Mouse (Mus musculus) left cerebral cortex, adult 9 months (tissue): Measurements from ENCODE around the gene Cacnb2.

Source experiments
- DNase-seq, 2 experiments: peaks; one replicate each; pipeline ENCODE4 v3.0.0; 2022; ENCODE audit warnings: low spot score in 2 of 2

Cacnb2 gene

GRCm38 (mm10) chr2:14984029-14984428 is 381.1 kb downstream of the Cacnb2 start:
- DNase-seq = no peak

GRCm38 (mm10) chr2:14988451-14988850 is 385.6 kb downstream of the Cacnb2 start:
- no peak for DNase-seq

- DNase-seq = no peak
These were observed 386.5 kb downstream of the Cacnb2 start for GRCm38 (mm10) chr2:14989350-14989749.

GRCm38 (mm10) chr2:14992531-14992930 is 389.6 kb downstream of the Cacnb2 start:
- DNase-seq = no peak

- DNase-seq = no peak
These were observed 393.1 kb downstream of the Cacnb2 start for GRCm38 (mm10) chr2:14996036-14996435.

- no peak for DNase-seq
These were observed 394.9 kb downstream of the Cacnb2 start for GRCm38 (mm10) chr2:14997836-14998235.

GRCm38 (mm10) chr2:15007531-15007930 is 404.6 kb downstream of the Cacnb2 start:
- no peak for DNase-seq

- no peak for DNase-seq
These were observed 405.2 kb downstream of the Cacnb2 start for GRCm38 (mm10) chr2:15008072-15008471.

GRCm38 (mm10) chr2:15026817-15027216 is 423.9 kb downstream of the Cacnb2 start:
- no peak for DNase-seq

GRCm38 (mm10) chr2:15027816-15028215 is 424.9 kb downstream of the Cacnb2 start:
- no peak for DNase-seq
